Mouse (Mus musculus): ENCODE measurements around the gene Ms4a10.

Ms4a10 gene

GRCm38 (mm10) chr19:10959085-10959977 lies 15.1 kb downstream of the Ms4a10 start:
- DNase-seq = peak; percentile 60 to 64

- peak; percentile 40 to 81 for DNase-seq
Measured at GRCm38 (mm10) chr19:10952021-10952939, 22.2 kb downstream of the Ms4a10 start.

DNA sequence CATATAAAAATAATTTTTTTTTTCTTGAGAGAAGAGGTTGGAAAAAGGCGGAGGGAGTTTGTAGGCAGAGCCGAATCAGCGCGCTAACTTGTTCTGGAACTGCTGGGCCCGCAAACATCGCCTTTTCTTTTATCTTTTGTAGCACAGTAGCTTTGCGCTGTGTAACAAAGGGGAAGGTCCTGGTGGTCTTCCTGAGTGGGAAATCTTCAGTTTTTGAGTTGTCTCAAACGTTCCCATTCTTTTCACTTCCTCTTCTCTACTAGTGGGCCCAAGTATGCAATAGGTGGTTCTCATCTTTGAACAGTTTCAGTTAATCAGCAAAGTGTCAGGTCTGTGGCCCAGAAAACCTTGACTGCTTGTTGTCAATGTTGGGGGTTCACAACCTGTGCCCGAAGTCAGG lies 24.9 kb downstream of the Ms4a10 start:
- no peak for DNase-seq

- DNase-seq = peak; percentile 96 to 97
Measured at GRCm38 (mm10) chr19:10949112-10949511, 25.4 kb downstream of the Ms4a10 start, which contains the start of gene Ccdc86. Gene Ccdc86, minus strand, starts transcription at chr19:10949266.

GRCm38 (mm10) chr19:10948416-10948815 lies 26.1 kb downstream of the Ms4a10 start:
- no peak for DNase-seq

- DNase-seq = no peak
Measured at GRCm38 (mm10) chr19:10947219-10947618, 27.3 kb downstream of the Ms4a10 start.

DNA sequence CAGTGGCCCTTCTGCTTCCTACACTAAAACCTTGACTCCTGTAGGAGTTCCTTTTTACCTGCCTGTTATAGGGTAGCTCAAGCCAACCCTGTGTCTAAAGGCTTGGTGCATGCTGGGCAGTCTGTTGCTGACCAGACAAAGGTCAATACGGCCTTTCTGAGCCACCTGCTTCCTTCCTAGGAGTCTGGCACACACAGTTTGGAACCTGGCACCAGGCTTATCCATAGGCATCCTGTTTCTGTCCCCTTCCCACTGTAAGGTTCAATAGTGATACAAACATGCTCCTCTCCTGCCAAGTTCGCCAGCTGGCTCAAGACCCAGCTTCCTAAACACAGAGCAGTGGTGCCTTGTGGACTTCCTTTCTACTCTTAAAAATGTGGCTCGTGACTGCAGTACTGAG lies 28.0 kb downstream of the Ms4a10 start:
- no peak for DNase-seq

- no peak for DNase-seq
Measured at GRCm38 (mm10) chr19:10943955-10944354, 30.5 kb downstream of the Ms4a10 start.

- peak in 1 of 2 experiments; percentile 36 for DNase-seq
Measured at GRCm38 (mm10) chr19:10940801-10941457, 33.5 kb downstream of the Ms4a10 start.

GRCm38 (mm10) chr19:10940097-10940800 lies 34.2 kb downstream of the Ms4a10 start:
- DNase-seq = peak; percentile 77 to 82

DNA sequence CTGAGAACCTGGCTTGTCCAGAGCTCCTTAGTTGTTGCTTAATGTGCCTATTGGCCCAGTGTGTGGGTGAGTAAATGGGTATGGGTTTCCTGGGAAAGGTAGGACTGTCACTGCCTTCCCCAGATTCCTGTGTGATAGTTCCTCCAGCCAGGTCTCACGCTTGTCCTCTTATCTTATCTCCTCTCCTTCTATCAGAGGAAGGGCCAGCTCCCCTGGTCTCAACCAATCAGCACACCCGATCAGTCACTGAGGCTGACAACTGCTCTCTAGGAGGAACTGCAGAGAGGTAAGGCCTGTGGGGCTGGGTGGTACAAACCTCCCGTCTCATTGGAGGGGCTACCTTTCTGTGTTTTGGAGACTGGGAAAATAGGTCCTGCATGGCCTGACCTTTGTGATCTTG lies 35.7 kb downstream of the Ms4a10 start:
- no peak for DNase-seq

DNA sequence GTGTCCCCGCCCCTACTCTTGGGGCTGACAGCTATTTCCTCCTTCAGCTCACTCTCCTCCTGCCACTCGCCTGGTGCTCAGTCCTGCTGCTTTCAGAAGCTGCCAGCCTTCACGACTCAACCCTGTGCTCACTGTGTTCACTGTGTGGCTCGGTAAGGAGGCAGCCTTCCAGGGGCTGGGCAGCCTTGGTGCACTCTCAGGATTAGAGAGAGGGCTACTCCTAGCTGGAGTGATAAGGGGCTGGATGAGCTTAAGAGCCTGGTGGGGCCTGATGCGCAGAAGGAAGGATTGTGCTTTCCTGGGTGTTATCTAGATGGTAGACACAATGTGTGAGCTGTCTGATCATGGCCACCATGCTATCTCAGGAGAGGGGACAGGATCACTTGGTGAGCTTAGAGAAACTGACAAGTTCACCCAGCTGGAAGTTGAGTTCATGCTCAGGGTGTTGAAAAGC lies 37.3 kb downstream of the Ms4a10 start, which contains the start of gene Ptgdr2:
Gene Ptgdr2 (plus strand): TSS at position 51 of the 454 bp plus-strand sequence.
- DNase-seq = peak in 1 of 2 experiments; percentile 42

DNA sequence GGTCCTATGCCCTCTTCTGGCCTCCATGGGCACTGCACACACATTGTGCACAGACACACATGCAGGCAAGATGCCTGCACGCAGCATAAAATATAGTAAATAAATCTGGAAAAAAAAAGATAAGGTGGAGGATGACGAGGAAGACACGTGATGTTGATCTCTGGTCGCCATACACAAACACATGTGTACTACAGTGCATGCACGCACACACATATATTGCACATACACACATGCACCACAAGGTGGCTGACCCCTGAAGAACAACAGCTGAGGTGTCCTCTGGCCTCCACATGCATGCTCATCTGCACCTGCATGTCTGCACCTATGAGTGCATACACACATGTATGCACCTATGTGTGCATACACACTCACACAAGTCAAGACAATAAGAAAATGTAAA lies 38.4 kb downstream of the Ms4a10 start:
- DNase-seq = no peak

GRCm38 (mm10) chr19:10935029-10935428 lies 39.4 kb downstream of the Ms4a10 start:
- no peak for DNase-seq

GRCm38 (mm10) chr19:10930641-10931040 lies 43.8 kb downstream of the Ms4a10 start:
- no peak for DNase-seq

DNA sequence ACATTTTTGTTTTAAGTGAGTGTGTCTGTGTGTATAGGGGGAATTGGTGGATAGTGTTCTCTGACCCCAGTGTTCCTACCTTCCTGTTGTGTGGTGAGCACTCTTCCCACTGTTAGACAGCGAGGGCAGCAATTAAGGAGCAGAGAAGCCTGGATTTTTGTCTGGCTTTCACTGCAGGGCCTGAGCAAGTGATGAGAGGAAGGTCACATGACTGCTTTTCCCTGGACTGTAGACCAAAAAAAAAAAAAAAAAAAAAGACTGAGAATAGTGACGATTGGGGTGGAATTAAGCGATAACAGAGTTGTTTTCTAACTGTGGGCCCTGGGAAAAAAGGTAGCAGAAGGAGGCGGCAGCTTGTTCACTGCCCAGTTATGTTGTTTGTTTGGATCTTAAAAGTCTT lies 47.8 kb downstream of the Ms4a10 start:
- DNase-seq = no peak

DNA sequence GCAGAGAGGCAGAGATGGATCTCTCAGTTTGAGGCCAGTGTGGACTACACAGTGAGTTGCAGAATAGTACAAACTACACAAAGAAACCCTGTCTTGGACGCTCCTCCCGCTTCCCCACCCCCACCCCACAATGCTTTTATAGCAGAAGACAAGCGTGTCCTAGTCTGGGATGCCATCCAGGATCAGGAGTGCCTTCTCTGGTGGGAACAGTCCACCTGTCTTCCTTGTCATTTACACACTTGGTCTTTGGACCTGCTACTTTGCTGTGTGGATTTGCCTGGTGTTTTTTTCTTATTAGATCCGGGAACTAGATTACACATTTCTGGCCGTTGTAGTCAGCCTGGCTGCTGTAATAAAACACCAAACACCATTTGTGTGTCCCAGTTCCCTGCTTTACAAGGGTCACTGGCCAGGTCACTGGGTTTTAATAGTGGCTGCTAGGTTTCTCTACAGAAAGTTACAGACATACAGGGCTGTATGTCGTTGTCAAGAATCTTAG lies 48.3 kb downstream of the Ms4a10 start:
- DNase-seq = no peak

GRCm38 (mm10) chr19:10924220-10924619 lies 50.2 kb downstream of the Ms4a10 start:
- no peak for DNase-seq

GRCm38 (mm10) chr19:10921058-10921457 lies 53.4 kb downstream of the Ms4a10 start:
- DNase-seq = no peak

- DNase-seq = no peak
Measured at GRCm38 (mm10) chr19:10920532-10920931, 53.9 kb downstream of the Ms4a10 start, which contains the start of gene Zp1. Gene Zp1, minus strand, starts transcription at chr19:10920632.

DNA sequence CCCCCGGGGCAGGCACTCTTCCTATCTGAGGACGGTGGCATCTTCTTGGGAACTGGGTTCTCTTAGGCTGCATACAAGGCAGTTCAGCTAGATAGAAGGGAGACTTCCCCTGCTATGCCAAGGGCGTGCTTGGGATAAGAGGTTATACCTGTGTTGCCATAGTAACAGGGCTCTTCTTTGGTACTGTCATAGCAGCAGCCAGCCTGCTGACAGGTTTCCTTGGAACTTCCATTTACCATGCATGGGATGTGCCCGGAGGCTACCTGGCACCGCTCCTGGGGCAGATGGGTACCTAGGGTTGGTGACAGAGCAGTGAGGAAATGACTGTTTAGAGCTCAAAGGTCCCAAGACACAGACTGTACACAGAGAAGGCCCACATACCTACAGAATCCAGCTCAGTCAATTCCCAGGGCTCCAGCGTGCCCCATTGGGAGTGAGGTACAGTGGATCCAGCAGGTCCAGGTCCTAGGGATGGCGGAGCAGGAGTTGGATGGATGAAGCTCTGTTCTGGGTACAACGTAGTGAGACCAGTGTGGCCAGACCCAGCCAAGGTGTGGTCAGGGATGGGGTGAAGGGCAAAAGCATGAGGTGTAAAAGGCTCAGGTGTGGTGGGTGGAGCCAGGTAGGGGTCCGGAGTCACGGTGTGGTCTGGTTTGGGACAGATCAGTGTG lies 56.0 kb downstream of the Ms4a10 start:
- DNase-seq = no peak

All from lung, postnatal 4 days (tissue).